Mouse (Mus musculus): ENCODE data around the gene Hoxc6.

Hoxc6 gene

GRCm38 (mm10) chr15:102997939-102998355 lies at the start of gene Hoxc6:
Gene Hoxc6 (plus strand): TSS chr15:102998257.
- ATAC-seq (ENCODE audit: low TSS enrichment): no peak

GRCm38 (mm10) chr15:102948842-102949241 lies 49.2 kb upstream of the Hoxc6 start:
- no peak for ATAC-seq (ENCODE audit: low TSS enrichment)

DNA sequence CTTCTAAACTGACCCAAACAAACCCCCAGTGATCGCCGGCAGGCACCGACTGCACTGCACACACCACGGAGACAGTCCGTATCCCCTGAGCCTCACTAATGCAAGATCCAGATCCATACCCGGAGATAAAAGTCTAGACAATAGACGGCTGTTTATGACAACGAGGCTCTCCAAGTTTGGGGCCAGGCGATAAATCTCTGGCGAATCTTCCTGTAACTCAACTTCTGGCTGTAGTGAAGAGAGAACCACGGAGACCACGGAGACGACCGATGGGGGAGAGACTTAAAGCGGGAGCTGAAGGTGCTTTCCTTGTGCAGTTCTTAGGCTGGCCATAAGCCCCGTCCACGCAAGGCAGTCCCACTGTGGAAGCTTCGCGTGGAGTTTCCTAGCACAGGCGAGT lies 48.4 kb upstream of the Hoxc6 start:
- no peak for ATAC-seq (ENCODE audit: low TSS enrichment)

- ATAC-seq (ENCODE audit: low TSS enrichment): no peak
These were observed 47.2 kb upstream of the Hoxc6 start for GRCm38 (mm10) chr15:102950877-102951276.

DNA sequence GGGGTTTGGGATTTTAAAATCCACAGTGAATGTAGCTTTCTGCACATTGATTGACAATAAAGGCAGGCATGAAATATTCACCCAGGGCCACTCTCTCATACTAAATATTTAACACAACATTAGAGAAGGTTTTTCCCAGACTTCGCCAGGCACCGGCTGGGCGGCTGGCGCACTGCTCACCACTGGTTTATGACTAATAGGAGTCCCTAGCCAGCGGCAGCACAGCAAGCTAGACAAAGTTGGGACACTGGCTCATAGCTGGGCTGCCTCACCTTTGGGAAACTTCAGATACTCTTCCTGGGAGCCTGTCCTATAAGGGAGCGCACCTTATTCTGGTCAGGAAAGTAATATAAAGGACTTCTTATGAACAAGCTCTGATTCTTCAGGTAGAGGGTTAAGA lies 44.5 kb upstream of the Hoxc6 start:
- no peak for ATAC-seq (ENCODE audit: low TSS enrichment)

DNA sequence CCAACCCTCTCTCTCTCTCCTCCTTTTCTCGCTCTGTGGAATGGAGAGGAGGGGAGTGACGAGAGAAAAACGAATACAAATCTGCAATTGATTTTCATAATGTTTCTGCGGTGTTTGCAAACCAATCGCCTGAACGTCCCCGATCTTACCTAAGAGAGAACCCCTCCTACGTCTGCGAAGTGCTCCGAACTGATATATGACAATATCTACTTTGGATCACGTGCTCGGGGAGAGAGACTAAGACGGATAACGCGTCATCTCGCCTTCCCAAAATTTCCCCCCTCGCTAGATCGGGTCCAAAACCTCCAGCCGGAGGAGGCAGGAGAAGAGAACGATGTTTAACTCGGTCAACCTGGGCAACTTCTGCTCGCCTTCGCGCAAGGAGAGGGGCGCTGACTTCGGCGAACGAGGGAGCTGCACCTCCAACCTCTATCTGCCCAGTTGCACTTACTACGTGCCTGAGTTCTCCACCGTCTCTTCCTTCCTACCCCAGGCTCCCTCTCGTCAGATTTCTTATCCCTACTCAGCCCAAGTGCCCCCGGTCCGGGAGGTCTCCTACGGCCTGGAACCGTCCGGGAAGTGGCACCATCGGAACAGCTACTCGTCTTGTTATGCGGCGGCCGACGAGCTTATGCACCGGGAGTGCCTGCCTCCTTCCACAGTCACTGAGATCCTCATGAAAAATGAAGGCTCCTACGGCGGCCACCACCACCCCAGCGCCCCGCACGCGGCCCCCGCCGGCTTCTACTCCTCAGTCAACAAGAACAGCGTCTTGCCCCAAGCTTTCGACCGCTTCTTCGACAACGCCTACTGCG lies 43.7 kb upstream of the Hoxc6 start, which contains the start of gene Hoxc11:
Gene Hoxc11, plus strand, starts transcription at position 236 of the 815 bp plus-strand sequence.
- no peak for ATAC-seq (ENCODE audit: low TSS enrichment)

GRCm38 (mm10) chr15:102955007-102955382 lies 43.1 kb upstream of the Hoxc6 start:
- no peak for ATAC-seq (ENCODE audit: low TSS enrichment)

GRCm38 (mm10) chr15:102955833-102956640 lies 42.0 kb upstream of the Hoxc6 start:
- no peak for ATAC-seq (ENCODE audit: low TSS enrichment)

DNA sequence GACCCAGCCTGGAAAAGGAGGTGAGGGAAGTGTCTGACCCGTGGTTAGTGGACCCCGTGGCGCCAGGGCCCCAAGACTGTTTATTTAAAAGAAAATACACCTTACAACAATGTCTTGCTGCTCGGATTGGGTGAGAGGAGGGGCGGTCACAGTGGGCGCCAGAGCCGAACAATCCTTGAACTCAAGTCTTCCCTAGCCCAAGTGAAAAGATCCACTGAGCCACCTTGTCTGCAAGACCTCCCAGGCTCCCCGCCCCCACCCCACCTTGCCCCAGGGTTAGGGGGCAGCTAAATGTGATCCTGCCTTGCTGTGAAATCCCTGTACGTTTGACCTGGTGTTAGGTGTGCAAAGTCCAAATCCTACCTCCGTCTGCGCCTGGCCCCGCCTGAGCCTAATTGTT lies 41.2 kb upstream of the Hoxc6 start:
- ATAC-seq (ENCODE audit: low TSS enrichment): no peak

DNA sequence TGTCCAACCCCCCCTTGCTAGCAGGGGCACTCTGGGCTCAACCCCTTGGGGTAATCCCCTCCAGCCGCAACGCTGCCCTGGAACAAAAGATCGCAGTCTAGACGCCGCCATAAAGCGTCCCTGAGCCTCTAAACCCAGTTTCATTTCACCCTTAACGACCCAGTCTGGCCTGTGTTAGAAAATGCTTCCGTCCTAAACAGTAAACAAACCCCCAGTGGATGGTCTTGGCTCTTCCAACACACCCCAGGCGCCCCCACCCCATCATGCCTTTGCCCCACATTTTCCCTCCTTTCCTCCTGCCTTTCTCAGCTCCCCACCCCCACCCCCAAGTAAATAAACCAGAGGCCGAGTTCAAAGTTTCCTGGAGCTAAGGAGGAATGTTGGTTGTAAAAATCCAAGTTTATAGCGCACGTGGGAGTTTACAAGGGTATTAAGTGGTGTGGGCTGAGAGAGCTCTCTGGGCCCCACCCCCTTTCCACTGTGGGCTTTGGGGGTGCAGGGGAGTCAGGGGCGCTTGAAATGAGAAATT lies 38.3 kb upstream of the Hoxc6 start:
- no peak for ATAC-seq (ENCODE audit: low TSS enrichment)

DNA sequence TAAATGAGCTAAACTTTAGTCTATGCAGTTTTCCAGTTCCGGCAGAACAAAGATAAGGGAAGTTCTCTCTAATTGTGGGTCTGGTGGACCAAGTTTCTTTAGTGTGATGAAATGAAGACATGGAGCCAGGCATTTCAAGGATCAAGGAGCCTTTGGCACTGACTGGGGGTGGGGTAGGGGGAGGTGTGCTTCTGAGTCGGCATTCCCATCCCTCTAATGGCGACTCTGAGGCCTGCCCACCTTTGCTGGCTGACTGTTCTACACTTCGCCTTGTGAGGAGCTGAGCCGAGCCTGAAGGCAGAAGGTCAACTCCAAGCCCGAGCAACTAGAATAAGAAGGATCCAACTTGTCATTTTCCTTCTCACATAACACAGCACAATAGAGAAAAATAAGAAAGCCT lies 36.3 kb upstream of the Hoxc6 start:
- no peak for ATAC-seq (ENCODE audit: low TSS enrichment)

DNA sequence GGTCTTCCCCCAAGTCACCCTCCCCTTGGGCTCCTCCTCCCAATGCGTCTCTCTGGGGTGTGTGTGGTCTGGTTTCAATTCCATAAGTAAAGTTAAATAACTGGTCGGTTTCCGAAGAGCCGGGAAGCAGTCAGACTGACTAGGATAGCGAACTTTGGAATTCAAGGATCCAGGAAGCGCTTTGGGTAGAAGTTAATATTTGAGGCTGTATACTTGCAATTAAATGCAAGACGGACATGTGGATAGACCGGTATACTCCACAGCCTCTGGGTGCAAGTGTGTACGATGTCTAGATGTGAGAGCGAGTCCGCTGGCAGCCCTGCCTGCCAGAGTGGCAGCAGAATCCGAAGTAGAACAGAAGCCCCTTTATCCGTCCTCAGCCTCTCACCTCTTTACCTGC lies 35.6 kb upstream of the Hoxc6 start:
- no peak for ATAC-seq (ENCODE audit: low TSS enrichment)

DNA sequence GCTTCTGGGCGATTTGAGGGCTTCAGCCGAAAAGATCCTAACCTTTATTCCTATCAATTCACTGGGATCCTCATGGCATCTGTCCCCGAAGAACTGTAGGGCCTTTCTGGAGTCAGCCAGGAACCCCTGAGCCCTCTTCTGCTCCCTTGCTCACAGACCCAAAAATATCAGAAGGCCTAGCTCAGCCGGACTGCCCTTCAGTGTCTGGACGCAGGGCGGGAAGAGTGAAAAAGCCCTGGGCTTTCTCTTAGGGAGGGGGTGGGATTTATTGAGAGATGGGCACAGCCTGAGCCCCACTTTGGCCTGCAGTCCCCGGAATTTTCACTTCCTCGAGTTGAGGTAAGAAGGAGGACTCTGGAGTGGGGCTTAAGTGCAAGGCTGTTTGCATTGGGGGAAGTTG lies 34.8 kb upstream of the Hoxc6 start:
- no peak for ATAC-seq (ENCODE audit: low TSS enrichment)

GRCm38 (mm10) chr15:102963671-102964640 lies 34.1 kb upstream of the Hoxc6 start:
- ATAC-seq (ENCODE audit: low TSS enrichment): no peak

DNA sequence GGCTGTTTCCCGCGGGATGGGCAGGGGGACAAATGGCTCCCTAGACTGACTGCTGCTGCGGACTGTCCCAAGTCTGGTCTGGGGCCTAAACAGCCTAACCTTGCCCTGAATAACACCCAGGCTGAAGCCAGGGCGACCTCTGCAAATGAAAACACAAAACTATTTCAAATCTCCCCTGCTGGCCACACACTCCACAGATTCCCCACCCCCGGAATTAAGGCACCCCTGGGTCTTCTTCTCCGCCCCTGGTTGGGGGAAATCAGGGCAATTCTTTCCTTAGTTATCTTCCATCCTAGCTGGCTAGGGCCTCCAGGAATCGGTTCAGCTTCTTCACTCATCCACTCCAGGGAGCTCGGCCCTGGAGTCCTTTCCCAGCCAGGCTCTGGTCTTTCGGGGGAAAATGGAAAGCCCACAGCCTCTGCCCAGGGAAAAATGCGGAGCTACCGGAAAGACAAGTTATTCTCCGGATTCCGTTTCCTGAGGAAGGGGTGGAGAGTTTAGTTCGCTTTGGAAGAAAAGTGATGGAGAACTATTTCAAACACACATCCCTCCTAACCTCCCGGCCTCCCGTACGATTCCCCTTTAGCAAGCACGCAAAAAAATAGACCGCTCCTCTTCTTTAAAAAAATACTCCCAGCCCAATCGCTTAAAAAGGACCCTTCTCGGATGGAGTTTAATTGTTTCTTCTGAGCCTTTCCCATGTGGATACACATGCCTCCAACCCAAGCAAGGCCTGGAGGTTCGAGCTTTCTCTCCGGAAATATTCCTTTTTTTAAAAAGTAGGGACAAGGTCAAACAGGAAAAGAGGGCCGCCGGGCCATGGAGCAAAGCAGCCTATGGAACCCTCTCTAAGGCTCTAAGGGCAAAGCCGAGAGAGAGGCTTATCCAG lies 32.8 kb upstream of the Hoxc6 start:
- no peak for ATAC-seq (ENCODE audit: low TSS enrichment)

GRCm38 (mm10) chr15:102965892-102966775 lies 31.9 kb upstream of the Hoxc6 start:
- ATAC-seq (ENCODE audit: low TSS enrichment): no peak

DNA sequence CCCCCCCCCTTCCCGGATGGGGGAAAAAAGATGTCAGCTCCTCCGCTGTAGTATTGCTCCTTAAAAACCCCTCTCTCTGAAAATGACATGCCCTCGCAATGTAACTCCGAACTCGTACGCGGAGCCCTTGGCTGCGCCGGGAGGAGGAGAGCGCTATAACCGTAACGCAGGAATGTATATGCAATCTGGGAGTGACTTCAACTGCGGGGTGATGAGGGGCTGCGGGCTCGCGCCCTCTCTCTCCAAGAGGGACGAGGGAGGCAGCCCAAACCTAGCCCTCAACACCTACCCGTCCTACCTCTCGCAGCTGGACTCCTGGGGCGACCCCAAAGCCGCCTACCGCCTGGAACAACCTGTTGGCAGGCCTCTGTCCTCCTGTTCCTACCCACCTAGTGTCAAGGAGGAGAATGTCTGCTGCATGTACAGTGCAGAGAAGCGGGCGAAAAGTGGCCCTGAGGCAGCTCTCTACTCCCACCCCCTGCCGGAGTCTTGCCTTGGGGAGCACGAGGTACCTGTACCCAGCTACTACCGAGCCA lies 31.2 kb upstream of the Hoxc6 start, which contains the start of gene Hoxc10:
Gene Hoxc10, plus strand, starts transcription at position 21 of the 536 bp plus-strand sequence.
- ATAC-seq (ENCODE audit: low TSS enrichment): no peak

GRCm38 (mm10) chr15:102967312-102967510 lies 30.8 kb upstream of the Hoxc6 start, which contains the start of gene Hoxc5:
Gene Hoxc5 (plus strand): TSS chr15:102967443.
- no peak for ATAC-seq (ENCODE audit: low TSS enrichment)
